Mouse (Mus musculus): Measurements from ENCODE around the gene Anapc16.

GRCm38 (mm10) chr10:60035744-60036143, 32.8 kb upstream of the Anapc16 start:
- TF ChIP-seq USF1 (IDR thresholded peaks at IDR 0.05; ENCODE audit: low read depth), result no peak
- no peak for TF ChIP-seq MYOG (IDR thresholded peaks at IDR 0.05; ENCODE audit: control insufficient read depth, extremely low read depth, insufficient read length)
- TF ChIP-seq CTCF (IDR thresholded peaks at IDR 0.05; ENCODE audit: control insufficient read depth, insufficient read depth, insufficient read length), result no peak
- TF ChIP-seq FOSL1 (IDR thresholded peaks at IDR 0.05; ENCODE audit: insufficient read depth, low read length, poor library complexity, severe bottlenecking), result no peak
- no peak for TF ChIP-seq CEBPB (IDR thresholded peaks at IDR 0.05; ENCODE audit: low read depth)
- no peak for TF ChIP-seq MAX (IDR thresholded peaks at IDR 0.05)
- no peak for TF ChIP-seq MYOD1 (IDR thresholded peaks at IDR 0.05; ENCODE audit: control insufficient read depth, insufficient read length, low read depth)

Measured in C2C12 (cell line).